Mouse (Mus musculus) erythroblast, embryonic 14.5 days (primary cell): ENCODE data around the gene Mmp27. TPM values are rescaled to one million over a fixed set of nuclear protein-coding genes. Genes with fewer than 3 reads are reported as not detected.

Experiments
- H3K27me3 ChIP-seq: 2 replicates; pipeline ENCODE4 v1.6.1; 2012; ENCODE audit warnings: inconsistent platforms; ENCODE audit not compliant: control insufficient read depth
- H3K36me3 ChIP-seq: 2 replicates; pipeline ENCODE4 v1.6.1; 2012; ENCODE audit warnings: mild to moderate bottlenecking, inconsistent platforms; ENCODE audit not compliant: control insufficient read depth
- H3K4me1 ChIP-seq: 2 replicates; pipeline ENCODE4 v1.6.1; 2012; ENCODE audit warnings: inconsistent platforms; ENCODE audit not compliant: control insufficient read depth
- H3K4me3 ChIP-seq: replicated peaks from 2 replicates; pipeline ENCODE3; 2012; ENCODE audit warnings: moderate library complexity, mild to moderate bottlenecking, inconsistent platforms
- H3K9me3 ChIP-seq: 2 replicates; pipeline ENCODE4 v1.6.1; 2012; ENCODE audit warnings: low read length, inconsistent platforms, mixed read lengths; ENCODE audit not compliant: control insufficient read depth
- GATA1 ChIP-seq: IDR thresholded peaks from 2 replicates; pipeline ENCODE4 v1.6.1; 2012; ENCODE audit warnings: low read length, inconsistent platforms, mixed read lengths
- TAL1 ChIP-seq: IDR thresholded peaks from 3 replicates; pipeline ENCODE4 v1.6.1; 2012; ENCODE audit warnings: low read length, inconsistent platforms, mixed read lengths
- polyA plus RNA-seq: library from polyadenylated mRNA; stranded (reverse); fragments of >175 nt; gene quantifications from 2 replicates; pipeline ENCODE4 v1.2.3, GENCODE M21; 2012

The Mmp27 gene
- polyA plus RNA-seq, 1 experiment: not detected

- no peak within 1 kb of the TSS for H3K4me3 ChIP-seq
- H3K4me1 ChIP-seq: no peaks in the 10 kb centered on the region
- no peaks in the 10 kb centered on the region for H3K27me3 ChIP-seq
- no peaks in the 10 kb centered on the region for H3K9me3 ChIP-seq
- H3K36me3 ChIP-seq: no peaks in the 10 kb centered on the region
- TF ChIP-seq GATA1 (no peak), TAL1 (no peak)
These were observed 12.8 kb upstream of the Mmp27 start, which contains the start of gene Mmp8 for GRCm38 (mm10) chr9:7558221-7559017. Gene Mmp8 (plus strand): TSS chr9:7558456.

- no peak for TF ChIP-seq TAL1
- TF ChIP-seq GATA1: no peak
- Histone ChIP-seq H3K4me1 (no peaks in the 10 kb centered on the region), H3K36me3 (no peaks in the 10 kb centered on the region), H3K4me3 (no peak overlapping the region), H3K27me3 (no peaks in the 10 kb centered on the region), H3K9me3 (no peaks in the 10 kb centered on the region)
These were observed 11.2 kb upstream of the Mmp27 start for GRCm38 (mm10) chr9:7560026-7560425.

DNA sequence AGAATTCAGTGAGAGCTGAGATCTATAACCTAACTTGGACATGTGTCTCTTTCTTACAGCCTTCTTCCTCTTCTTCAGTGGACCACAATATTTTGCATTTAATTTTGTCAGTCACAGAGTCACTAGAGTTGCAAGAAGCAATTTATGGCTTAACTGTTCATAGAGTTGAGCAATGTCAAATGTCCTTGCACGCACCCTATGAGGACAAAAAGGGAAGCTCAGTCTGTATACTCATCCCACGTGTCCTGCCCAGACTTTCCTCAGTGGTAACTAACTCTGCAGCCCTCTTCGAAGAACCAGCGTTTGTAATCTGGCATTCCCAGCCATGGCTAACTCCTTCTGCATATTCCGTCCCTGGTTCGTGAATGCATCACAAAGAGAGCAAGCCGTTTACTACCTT is 3.8 kb upstream of the Mmp27 start:
- TF ChIP-seq TAL1 (no peak), GATA1 (no peak)
- Histone ChIP-seq H3K4me3 (no peak overlapping the region), H3K4me1 (peaks cover 11% of the 10 kb centered on the region), H3K9me3 (no peaks in the 10 kb centered on the region), H3K36me3 (no peaks in the 10 kb centered on the region), H3K27me3 (no peaks in the 10 kb centered on the region)

GRCm38 (mm10) chr9:7567923-7568322 is 3.3 kb upstream of the Mmp27 start:
- Histone ChIP-seq H3K9me3 (no peaks in the 10 kb centered on the region), H3K27me3 (no peaks in the 10 kb centered on the region), H3K4me3 (no peak overlapping the region), H3K4me1 (peaks cover 11% of the 10 kb centered on the region), H3K36me3 (no peaks in the 10 kb centered on the region)
- TF ChIP-seq GATA1: no peak
- no peak for TF ChIP-seq TAL1

DNA sequence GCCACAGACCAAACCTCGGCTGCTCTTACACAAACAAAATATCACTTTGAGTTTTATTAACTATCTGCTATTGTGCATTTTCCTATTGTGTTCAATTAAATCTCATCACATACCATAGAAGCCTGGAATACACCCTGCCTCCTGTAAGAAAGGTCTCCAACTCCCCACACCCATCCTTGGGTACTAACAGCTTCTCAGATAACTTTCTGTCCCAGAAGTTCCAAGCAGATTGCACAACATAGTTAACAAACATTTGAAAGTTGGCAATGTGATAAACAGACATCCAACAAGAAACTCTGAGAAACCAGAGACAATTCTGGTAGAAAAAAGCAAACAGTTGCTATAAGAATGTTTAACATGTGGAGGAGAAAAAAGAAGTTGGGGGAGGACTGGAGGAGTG is 711 bp upstream of the Mmp27 start:
- TF ChIP-seq GATA1 (no peak), TAL1 (no peak)
- Histone ChIP-seq H3K27me3 (no peaks in the 10 kb centered on the region), H3K4me1 (peaks cover 11% of the 10 kb centered on the region), H3K9me3 (no peaks in the 10 kb centered on the region), H3K4me3 (no peak overlapping the region), H3K36me3 (no peaks in the 10 kb centered on the region)

DNA sequence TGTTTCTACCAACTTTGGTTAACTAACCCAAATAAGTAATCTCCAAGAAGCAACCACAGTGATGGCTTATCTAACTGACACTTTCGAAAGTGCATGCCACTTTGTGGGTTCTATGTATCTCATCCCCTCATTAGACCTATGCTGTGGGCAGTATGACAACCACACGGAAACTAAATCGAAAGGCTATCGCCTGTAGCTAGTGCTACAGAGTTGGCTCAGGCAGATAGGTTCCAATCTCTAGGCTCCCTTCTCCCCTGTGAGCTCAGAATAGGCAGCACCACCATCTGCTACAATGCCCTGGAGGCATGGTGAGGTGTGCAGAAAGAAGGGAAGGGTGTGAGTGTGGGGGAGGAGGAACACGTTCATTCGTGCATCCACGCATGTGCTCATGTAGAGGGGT is 992 bp downstream of the Mmp27 start:
- Histone ChIP-seq H3K36me3 (no peaks in the 10 kb centered on the region), H3K9me3 (no peaks in the 10 kb centered on the region), H3K4me1 (peaks cover 11% of the 10 kb centered on the region), H3K4me3 (no peak overlapping the region), H3K27me3 (no peaks in the 10 kb centered on the region)
- TF ChIP-seq TAL1 (no peak), GATA1 (no peak)

DNA sequence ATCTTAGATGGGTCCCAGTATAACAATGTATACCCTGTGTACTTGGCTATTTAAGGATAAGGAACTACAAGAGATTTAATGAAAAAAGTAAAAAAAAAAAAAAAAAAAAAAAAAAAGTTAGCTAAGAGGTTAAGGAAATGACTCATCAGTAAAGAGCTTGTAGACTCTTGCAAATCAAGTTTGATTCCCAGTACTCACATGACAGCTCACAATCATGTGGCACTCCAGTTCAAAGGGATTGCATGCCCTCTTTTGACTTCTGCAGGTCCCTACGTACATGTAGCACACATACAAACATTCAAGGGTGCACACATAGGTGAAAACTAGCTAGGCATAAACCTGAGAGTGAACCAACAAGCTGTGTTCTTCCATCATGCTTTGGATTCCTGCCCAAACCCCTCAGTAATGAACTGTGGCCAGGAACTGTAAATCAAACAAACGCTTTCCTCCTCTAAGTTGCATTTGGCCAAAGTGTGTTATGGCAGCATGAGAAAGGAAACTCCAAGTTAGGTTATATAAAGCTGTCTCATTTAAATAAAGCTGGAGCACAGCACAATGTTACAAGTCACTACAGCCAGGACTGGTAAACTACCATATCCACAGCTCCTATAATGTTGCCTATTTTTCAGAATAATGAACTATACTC is 1.6 kb downstream of the Mmp27 start:
- no peak for TF ChIP-seq GATA1
- TF ChIP-seq TAL1: no peak
- H3K4me3 ChIP-seq: no peak overlapping the region
- H3K4me1 ChIP-seq: peaks cover 11% of the 10 kb centered on the region
- H3K9me3 ChIP-seq: no peaks in the 10 kb centered on the region
- H3K27me3 ChIP-seq: no peaks in the 10 kb centered on the region
- no peaks in the 10 kb centered on the region for H3K36me3 ChIP-seq

DNA sequence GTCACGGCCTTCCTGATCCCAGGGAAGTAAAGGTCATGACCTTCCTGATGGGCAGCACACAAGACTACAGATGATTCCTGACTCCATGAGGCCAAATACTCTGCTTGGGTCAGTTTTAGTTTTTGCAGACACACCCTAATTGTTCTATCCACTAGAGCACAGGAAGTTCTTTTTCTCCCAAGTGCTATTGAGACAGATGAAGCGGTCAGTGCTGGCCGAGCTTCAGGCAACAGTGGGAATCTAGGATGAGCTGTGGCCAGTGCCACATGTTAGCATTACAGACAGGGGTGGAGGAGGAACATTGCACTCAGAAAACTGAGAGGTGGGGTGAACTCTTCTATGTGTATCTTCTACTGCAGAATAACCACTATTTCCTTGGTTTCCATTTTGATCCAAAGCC is 4.3 kb downstream of the Mmp27 start:
- Histone ChIP-seq H3K4me1 (peaks cover 8% of the 10 kb centered on the region; the same call in 1 of the 2 replicates), H3K27me3 (no peaks in the 10 kb centered on the region), H3K4me3 (no peak overlapping the region), H3K9me3 (no peaks in the 10 kb centered on the region), H3K36me3 (no peaks in the 10 kb centered on the region)
- TF ChIP-seq TAL1 (no peak), GATA1 (no peak)

GRCm38 (mm10) chr9:7577371-7577770 is 6.2 kb downstream of the Mmp27 start:
- H3K9me3 ChIP-seq: no peaks in the 10 kb centered on the region
- TF ChIP-seq TAL1 (no peak), GATA1 (no peak)
- H3K4me3 ChIP-seq: no peak overlapping the region
- H3K27me3 ChIP-seq: no peaks in the 10 kb centered on the region
- no peaks in the 10 kb centered on the region for H3K36me3 ChIP-seq
- H3K4me1 ChIP-seq: peaks cover under 1% of the 10 kb centered on the region; the same call in 1 of the 2 replicates
